Mouse (Mus musculus): ENCODE measurements at regions not wholly inside any gene's neighbourhood (a gene's known extent, or its start where the extent isn't known, plus 50 kb on each side); places are given as distances from the start of the nearest gene placed in this dataset.

DNA sequence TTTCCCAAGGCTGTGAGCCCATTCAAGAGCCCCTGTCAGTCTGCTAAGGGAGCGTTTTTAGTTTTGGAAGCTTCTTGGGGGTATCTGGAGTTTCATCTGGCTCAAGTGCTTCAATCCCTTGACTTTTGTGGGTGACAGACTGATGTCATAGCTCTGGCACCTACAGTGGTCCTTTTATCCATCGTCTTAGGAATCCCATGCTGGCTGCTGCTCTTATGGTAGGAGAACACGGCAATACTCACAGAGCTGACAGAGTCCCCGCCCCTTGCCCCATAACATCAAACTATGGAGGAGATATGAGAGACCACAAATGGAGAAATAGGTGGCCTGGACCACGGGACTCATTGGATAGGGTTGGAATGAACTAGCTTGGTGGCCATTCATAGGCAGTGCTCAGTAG, 68.0 kb upstream of the Wnt7b start:
- WGBS, result 75% methylated on average over 5 of the region's 5 CpGs
- Histone ChIP-seq H3K4me1 (ENCODE audit: control insufficient read depth, insufficient read depth, low read depth, low read length) (peaks cover 43% of the 10 kb centered on the region), H3K27ac (ENCODE audit: low read depth, low read length) (no peak overlapping the region), H3K27me3 (replicated peaks; ENCODE audit: control insufficient read depth, insufficient read depth, low read length) (no peaks in the 10 kb centered on the region; the same call in 1 of the 2 replicates), H3K36me3 (ENCODE audit: control insufficient read depth, insufficient read depth, low read length) (no peaks in the 10 kb centered on the region), H3K4me3 (ENCODE audit: low read length) (no peak overlapping the region), H3K4me2 (ENCODE audit: low read length) (no peak overlapping the region), H3K9me3 (ENCODE audit: control insufficient read depth, low read length) (no peaks in the 10 kb centered on the region), H3K9ac (ENCODE audit: low read depth, low read length) (no peak overlapping the region)
- ATAC-seq, result no peak

DNA sequence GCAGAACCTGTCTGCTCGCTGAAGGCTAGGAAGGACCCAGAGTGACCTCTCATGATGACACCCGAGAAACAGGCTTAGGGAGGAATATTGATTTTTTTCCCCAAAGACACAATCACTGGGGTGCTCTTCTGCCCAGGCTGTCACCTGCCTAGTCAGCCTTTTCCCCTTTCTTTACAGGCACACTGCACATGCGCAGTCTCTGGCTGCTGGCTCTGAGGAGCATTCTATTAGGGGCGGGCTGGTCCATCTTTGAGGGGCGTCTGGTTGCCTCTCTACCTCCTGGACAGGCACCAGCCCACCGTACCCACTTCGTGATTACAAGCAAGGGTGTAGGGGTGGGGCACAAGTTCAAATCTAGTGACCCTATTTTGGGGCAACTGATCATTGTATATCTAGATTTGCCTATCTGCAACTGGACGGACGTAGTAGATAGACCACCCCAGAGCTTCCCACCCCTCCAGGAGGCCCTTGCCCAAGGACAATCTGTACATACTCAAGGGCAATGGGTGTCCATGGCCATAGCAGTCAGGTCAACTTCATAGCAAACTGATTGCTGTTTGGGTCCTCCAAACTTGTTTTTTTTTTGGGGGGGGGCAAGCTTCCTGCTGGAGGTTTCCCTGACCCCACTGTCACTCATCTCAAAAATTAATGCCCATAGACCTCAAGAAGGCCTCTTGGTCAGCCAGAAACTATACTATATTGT, 69.6 kb upstream of the Wnt7b start:
- WGBS, result 71% methylated on average over 9 of the region's 9 CpGs
- Histone ChIP-seq H3K27me3 (replicated peaks; ENCODE audit: control insufficient read depth, insufficient read depth, low read length) (no peaks in the 10 kb centered on the region), H3K4me3 (ENCODE audit: low read length) (no peak overlapping the region), H3K9ac (ENCODE audit: low read depth, low read length) (no peak overlapping the region), H3K27ac (ENCODE audit: low read depth, low read length) (peak overlapping the region; percentile 95), H3K36me3 (ENCODE audit: control insufficient read depth, insufficient read depth, low read length) (no peaks in the 10 kb centered on the region), H3K9me3 (ENCODE audit: control insufficient read depth, low read length) (no peaks in the 10 kb centered on the region), H3K4me2 (ENCODE audit: low read length) (no peak overlapping the region), H3K4me1 (ENCODE audit: control insufficient read depth, insufficient read depth, low read depth, low read length) (peaks cover 40% of the 10 kb centered on the region)
- no peak for ATAC-seq

DNA sequence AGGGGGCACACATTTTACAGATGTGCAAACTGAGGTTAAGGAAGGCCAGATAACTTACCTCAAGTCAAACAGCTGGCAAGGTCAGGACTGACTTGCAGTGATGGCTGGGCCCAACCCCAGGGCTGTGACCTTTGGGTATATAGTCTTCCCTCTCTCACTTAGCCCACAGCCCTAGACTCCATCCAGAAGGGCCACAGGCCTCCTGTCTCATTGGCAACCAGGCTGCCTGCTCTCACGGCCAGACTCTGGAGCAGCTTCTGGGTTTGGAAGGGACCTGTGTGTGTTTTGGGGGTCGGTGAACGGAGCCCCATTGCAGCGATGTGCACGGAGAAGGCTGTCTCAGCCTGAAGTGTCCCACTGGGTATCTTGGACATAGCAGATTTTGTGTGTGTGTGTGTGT, 70.2 kb upstream of the Wnt7b start:
- Histone ChIP-seq H3K9ac (ENCODE audit: low read depth, low read length) (peak overlapping the region; percentile 80), H3K4me3 (ENCODE audit: low read length) (no peak overlapping the region; the same call in 1 of the 2 replicates), H3K9me3 (ENCODE audit: control insufficient read depth, low read length) (no peaks in the 10 kb centered on the region), H3K36me3 (ENCODE audit: control insufficient read depth, insufficient read depth, low read length) (no peaks in the 10 kb centered on the region), H3K4me1 (ENCODE audit: control insufficient read depth, insufficient read depth, low read depth, low read length) (peaks cover 40% of the 10 kb centered on the region), H3K27ac (ENCODE audit: low read depth, low read length) (peak overlapping the region; percentile 95), H3K4me2 (ENCODE audit: low read length) (peak overlapping the region; percentile 76), H3K27me3 (replicated peaks; ENCODE audit: control insufficient read depth, insufficient read depth, low read length) (no peaks in the 10 kb centered on the region)
- ATAC-seq, result no peak
- 31% methylated on average over 5 of the region's 5 CpGs for WGBS

DNA sequence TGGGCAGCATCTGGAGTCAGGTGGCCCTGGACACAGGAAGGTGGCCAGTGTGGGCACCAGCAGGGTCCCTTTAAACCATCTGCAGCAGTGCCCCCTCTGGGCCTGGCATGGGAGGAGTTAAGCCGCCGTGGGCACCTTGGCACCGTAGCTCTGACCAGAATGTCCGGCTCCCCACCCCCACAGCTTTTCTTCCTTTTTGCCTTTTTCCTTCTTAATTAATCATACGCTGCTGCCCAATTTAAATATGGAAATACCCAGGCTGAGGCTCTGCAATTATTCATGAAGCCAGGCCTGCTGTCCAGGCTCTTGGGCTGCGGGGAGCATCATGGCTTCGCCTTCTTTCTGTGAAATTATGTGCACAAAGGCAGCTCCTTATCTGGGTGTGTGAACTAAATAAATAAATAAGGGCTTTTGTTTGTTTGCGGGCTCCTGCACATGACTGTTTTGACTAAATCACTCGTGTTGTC, 70.6 kb upstream of the Wnt7b start:
- ATAC-seq, result peak; percentile 43
- H3K27ac ChIP-seq (ENCODE audit: low read depth, low read length), result peak overlapping the region; percentile 95
- no peaks in the 10 kb centered on the region for H3K36me3 ChIP-seq (ENCODE audit: control insufficient read depth, insufficient read depth, low read length)
- 14% methylated on average over 9 of the region's 9 CpGs for WGBS
- H3K9ac ChIP-seq (ENCODE audit: low read depth, low read length), result peak overlapping the region; percentile 80
- no peaks in the 10 kb centered on the region for H3K9me3 ChIP-seq (ENCODE audit: control insufficient read depth, low read length)
- peak overlapping the region; percentile 76 for H3K4me2 ChIP-seq (ENCODE audit: low read length)
- H3K4me3 ChIP-seq (ENCODE audit: low read length), result peak overlapping the region; percentile 38
- H3K27me3 ChIP-seq (replicated peaks; ENCODE audit: control insufficient read depth, insufficient read depth, low read length), result no peaks in the 10 kb centered on the region
- H3K4me1 ChIP-seq (ENCODE audit: control insufficient read depth, insufficient read depth, low read depth, low read length), result peaks cover 40% of the 10 kb centered on the region

DNA sequence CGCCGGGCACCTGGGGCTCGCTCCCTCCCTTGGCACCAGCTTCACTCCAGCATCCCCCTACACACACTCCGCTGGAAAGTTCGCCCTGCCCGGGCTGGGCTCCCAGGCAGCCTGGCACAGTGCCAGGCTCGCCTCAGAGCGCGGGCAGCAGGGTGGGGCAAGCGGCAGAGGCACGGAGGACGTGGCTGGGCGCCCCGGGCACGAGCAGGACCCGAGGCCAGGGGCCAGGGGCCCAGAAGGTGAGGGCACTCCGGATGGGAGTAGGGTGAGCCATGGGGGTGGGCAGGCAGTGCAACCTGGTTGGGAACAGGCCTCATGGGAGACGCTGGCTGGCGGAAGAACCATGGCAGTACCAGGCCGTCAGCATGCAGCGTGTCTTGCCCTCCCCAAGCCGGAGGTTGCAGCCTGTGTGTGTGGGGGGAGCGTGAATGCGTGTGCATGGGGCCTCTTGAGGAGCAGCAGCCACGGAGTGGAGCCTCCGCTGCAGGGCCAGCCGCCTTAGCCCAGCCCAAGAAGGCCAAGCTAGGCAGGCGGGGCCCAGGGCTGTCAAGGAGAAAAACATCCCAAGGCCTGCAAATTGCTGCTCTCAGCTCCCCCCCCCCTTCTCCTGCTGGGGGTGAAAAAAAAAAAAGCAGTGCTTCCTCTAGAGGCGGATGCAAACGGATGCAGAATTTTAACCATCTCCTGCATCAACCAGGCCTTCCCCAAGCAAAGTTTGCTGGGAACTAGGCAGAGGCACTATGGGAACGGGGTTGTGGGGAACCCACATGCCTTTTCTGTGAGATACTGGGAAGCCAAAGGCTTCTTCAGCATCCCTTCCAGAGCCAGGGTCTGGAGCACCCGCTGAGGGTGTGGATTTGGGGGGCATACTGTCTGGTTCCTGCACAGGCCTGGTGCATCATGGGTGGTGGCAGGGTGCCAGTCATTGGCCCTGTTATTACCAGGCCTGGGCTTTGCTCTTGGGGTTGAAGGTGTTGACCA, 71.4 kb upstream of the Wnt7b start:
- no peaks in the 10 kb centered on the region for H3K9me3 ChIP-seq (ENCODE audit: control insufficient read depth, low read length)
- H3K4me2 ChIP-seq (ENCODE audit: low read length), result peak overlapping the region; percentile 76
- H3K4me1 ChIP-seq (ENCODE audit: control insufficient read depth, insufficient read depth, low read depth, low read length), result peaks cover 40% of the 10 kb centered on the region
- 6% methylated on average over 29 of the region's 32 CpGs for WGBS
- peak; percentile 79 for ATAC-seq
- no peaks in the 10 kb centered on the region for H3K36me3 ChIP-seq (ENCODE audit: control insufficient read depth, insufficient read depth, low read length)
- H3K27ac ChIP-seq (ENCODE audit: low read depth, low read length), result peak overlapping the region; percentile 95
- H3K27me3 ChIP-seq (replicated peaks; ENCODE audit: control insufficient read depth, insufficient read depth, low read length), result peaks cover 4% of the 10 kb centered on the region
- H3K9ac ChIP-seq (ENCODE audit: low read depth, low read length), result peak overlapping the region; percentile 80
- peak overlapping the region; percentile 38 for H3K4me3 ChIP-seq (ENCODE audit: low read length)

DNA sequence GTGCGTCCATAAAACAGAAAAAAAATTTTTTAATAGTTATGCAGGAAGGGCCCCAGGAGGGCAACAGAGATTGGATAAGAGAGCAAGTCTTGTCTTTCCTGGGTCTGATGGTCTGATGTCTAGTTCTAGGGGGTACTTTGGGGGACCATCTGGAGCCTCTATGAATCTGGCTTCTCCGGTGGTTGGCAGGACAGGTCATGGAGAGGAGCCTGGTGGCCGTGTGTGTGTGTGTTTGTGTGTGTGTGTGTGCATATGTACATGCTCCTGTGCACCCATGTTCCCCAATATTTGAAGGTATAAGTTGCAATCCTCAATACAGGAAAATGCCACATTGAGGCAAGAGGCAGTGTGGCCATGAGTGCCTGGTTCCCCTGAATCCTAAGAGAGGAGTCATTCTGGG, 72.5 kb upstream of the Wnt7b start:
- ATAC-seq, result no peak
- Histone ChIP-seq H3K9ac (ENCODE audit: low read depth, low read length) (peak overlapping the region; percentile 11), H3K27ac (ENCODE audit: low read depth, low read length) (peak overlapping the region; percentile 95), H3K36me3 (ENCODE audit: control insufficient read depth, insufficient read depth, low read length) (no peaks in the 10 kb centered on the region), H3K27me3 (replicated peaks; ENCODE audit: control insufficient read depth, insufficient read depth, low read length) (peaks cover 4% of the 10 kb centered on the region), H3K4me1 (ENCODE audit: control insufficient read depth, insufficient read depth, low read depth, low read length) (peaks cover 40% of the 10 kb centered on the region), H3K4me3 (ENCODE audit: low read length) (no peak overlapping the region), H3K4me2 (ENCODE audit: low read length) (peak overlapping the region; percentile 76), H3K9me3 (ENCODE audit: control insufficient read depth, low read length) (no peaks in the 10 kb centered on the region)
- 67% methylated on average over 3 of the region's 3 CpGs for WGBS

- H3K27ac ChIP-seq (ENCODE audit: low read depth, low read length), result peak overlapping the region; percentile 95
- peak overlapping the region; percentile 28; the same call in 1 of the 2 replicates for H3K9ac ChIP-seq (ENCODE audit: low read depth, low read length)
- H3K4me2 ChIP-seq (ENCODE audit: low read length), result peak overlapping the region; percentile 30
- peaks cover 43% of the 10 kb centered on the region for H3K4me1 ChIP-seq (ENCODE audit: control insufficient read depth, insufficient read depth, low read depth, low read length)
- H3K27me3 ChIP-seq (replicated peaks; ENCODE audit: control insufficient read depth, insufficient read depth, low read length), result peaks cover 8% of the 10 kb centered on the region
- no peaks in the 10 kb centered on the region for H3K9me3 ChIP-seq (ENCODE audit: control insufficient read depth, low read length)
- H3K36me3 ChIP-seq (ENCODE audit: control insufficient read depth, insufficient read depth, low read length), result no peaks in the 10 kb centered on the region
- 21% methylated on average over 6 of the region's 6 CpGs for WGBS
- ATAC-seq, result peak; percentile 82
- H3K4me3 ChIP-seq (ENCODE audit: low read length), result no peak overlapping the region
Measured at GRCm38 (mm10) chr15:85655751-85656167, 73.5 kb upstream of the Wnt7b start.

- H3K27me3 ChIP-seq (replicated peaks; ENCODE audit: control insufficient read depth, insufficient read depth, low read length), result peaks cover 12% of the 10 kb centered on the region
- no peaks in the 10 kb centered on the region for H3K36me3 ChIP-seq (ENCODE audit: control insufficient read depth, insufficient read depth, low read length)
- peaks cover 41% of the 10 kb centered on the region for H3K4me1 ChIP-seq (ENCODE audit: control insufficient read depth, insufficient read depth, low read depth, low read length)
- H3K4me3 ChIP-seq (ENCODE audit: low read length), result no peak overlapping the region
- no peak for ATAC-seq
- no peaks in the 10 kb centered on the region for H3K9me3 ChIP-seq (ENCODE audit: control insufficient read depth, low read length)
- no peak overlapping the region for H3K9ac ChIP-seq (ENCODE audit: low read depth, low read length)
- WGBS, result 68% methylated on average over 6 of the region's 6 CpGs
- peak overlapping the region; percentile 48; the same call in 1 of the 2 replicates for H3K27ac ChIP-seq (ENCODE audit: low read depth, low read length)
- H3K4me2 ChIP-seq (ENCODE audit: low read length), result no peak overlapping the region
Measured at GRCm38 (mm10) chr15:85656852-85657251, 74.6 kb upstream of the Wnt7b start.

Data from hindbrain, embryonic 16.5 days (tissue).